Mouse (Mus musculus) stomach, postnatal 0 days (tissue): ENCODE results near the gene Mei1.
A peak's percentile ranks its signal among the peaks of the same experiment; 100 is the strongest.

Source experiments
- CTCF ChIP-seq: IDR thresholded peaks from 2 replicates; pipeline ENCODE4 v1.5.1; 2016; ENCODE audit warnings: antibody characterized with exemption, low read depth, mild to moderate bottlenecking, moderate library complexity
- EP300 ChIP-seq: optimal IDR thresholded peaks from 2 replicates; pipeline ENCODE3; 2016; ENCODE audit warnings: antibody characterized with exemption

DNA sequence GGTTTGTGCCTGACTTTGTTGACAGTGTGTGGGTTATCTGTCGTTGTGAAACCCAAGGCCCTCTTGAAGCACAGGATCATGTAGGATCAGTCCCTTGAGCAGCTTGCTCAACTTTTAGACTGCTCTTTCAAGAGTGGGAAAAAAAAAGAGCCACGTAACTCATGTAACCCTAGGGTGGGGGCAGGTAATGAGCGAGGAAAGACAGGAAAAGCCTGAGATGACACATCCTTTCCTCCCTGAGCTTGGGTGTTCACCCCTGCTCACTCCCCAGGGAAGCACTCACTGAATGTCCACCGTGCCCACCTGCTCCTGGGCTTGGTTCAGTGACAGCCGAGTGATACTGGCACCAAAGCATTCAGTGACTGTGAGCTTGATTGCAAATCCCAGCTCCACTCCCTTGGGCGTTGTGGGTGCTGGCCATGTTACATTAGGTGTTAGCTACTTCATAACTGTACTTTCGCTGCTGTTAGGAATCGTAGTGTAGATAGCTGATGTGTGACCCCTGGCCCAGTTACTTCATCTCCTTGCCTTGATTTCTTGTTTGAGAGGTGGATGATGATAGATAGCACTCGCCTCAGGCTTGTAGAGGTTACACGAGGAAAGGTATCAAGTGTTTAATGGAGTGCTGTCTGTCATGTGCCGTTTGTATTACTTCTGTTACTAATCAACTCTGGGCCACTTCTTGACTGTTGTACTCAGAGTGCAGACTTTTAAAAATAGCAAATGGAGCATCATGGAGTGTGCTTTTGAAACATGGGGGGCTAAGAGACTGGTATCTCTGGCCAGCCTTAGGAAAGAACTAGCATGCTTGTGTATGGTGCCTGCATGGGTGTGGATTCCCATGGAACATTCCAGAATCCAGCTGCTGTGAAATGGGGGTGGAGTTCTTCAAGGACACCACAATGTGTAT is 91.2 kb downstream of the Mei1 start:
- TF ChIP-seq CTCF (no peak), EP300 (peak; percentile 72)
